Mouse (Mus musculus) liver, embryonic 12.5 days (tissue): Measurements from ENCODE around the gene Rab13. TPM values are rescaled to one million over a fixed set of nuclear protein-coding genes. Genes with fewer than 3 reads are reported as not detected.

ENCODE experiments used
- ATAC-seq: fragments of 200-750 bp; cut with Nextera tagmentation; 2 replicates; pipeline ENCODE4 v1.8.0; 2017; ENCODE audit warnings: moderate number of reproducible peaks, mild to moderate bottlenecking, moderate library complexity
- H3K27ac ChIP-seq: fragments of 300-500 bp; sonication (generic); 2 replicates; pipeline ENCODE4 v1.5.1; 2016; ENCODE audit warnings: mild to moderate bottlenecking
- H3K27me3 ChIP-seq: fragments of 300-500 bp; sonication (generic); replicated peaks from 2 replicates; pipeline ENCODE4 v1.6.1; 2016; ENCODE audit warnings: mild to moderate bottlenecking, moderate library complexity
- H3K36me3 ChIP-seq: fragments of 300-500 bp; sonication (generic); 2 replicates; pipeline ENCODE4 v1.6.1; 2016; ENCODE audit warnings: mild to moderate bottlenecking, moderate library complexity
- H3K4me1 ChIP-seq: fragments of 300-500 bp; sonication (generic); 2 replicates; pipeline ENCODE4 v1.6.1; 2016
- H3K4me2 ChIP-seq: fragments of 300-500 bp; sonication (generic); 2 replicates; pipeline ENCODE4 v1.6.1; 2016; ENCODE audit warnings: mild to moderate bottlenecking, moderate library complexity
- H3K4me3 ChIP-seq: fragments of 300-500 bp; sonication (generic); 2 replicates; pipeline ENCODE4 v1.5.1; 2016; ENCODE audit warnings: mild to moderate bottlenecking, moderate library complexity
- H3K9ac ChIP-seq: fragments of 300-500 bp; sonication (generic); 2 replicates; pipeline ENCODE4 v1.6.1; 2016; ENCODE audit warnings: mild to moderate bottlenecking, moderate library complexity
- H3K9me3 ChIP-seq: fragments of 300-500 bp; sonication (generic); replicated peaks from 2 replicates; pipeline ENCODE4 v1.6.1; 2016; ENCODE audit warnings: mild to moderate bottlenecking, moderate library complexity
- WGBS: fragments of 180-500 bp; shearing (Covaris S2); methylation state at CpG from one replicate; pipeline ENCODE4 v1.1.7; 2016; ENCODE audit not compliant: insufficient replicate concordance; 5-methylcytosine and 5-hydroxymethylcytosine counted together
- microRNA-seq: library from miRNA; unstranded; fragments of <30 nt; microRNA quantifications from one replicate; pipeline ENCODE4, GENCODE M21; 2017
- polyA plus RNA-seq: library from polyadenylated mRNA; unstranded; fragments of >200 nt; fragmentation: Nextera tagmentation; extraction: Ambion mirVana; gene quantifications from 2 replicates; pipeline ENCODE4 v1.2.1, GENCODE M21; 2016

Rab13 gene
- polyA plus RNA-seq, 1 experiment from 2014 or later = 8.6 TPM

DNA sequence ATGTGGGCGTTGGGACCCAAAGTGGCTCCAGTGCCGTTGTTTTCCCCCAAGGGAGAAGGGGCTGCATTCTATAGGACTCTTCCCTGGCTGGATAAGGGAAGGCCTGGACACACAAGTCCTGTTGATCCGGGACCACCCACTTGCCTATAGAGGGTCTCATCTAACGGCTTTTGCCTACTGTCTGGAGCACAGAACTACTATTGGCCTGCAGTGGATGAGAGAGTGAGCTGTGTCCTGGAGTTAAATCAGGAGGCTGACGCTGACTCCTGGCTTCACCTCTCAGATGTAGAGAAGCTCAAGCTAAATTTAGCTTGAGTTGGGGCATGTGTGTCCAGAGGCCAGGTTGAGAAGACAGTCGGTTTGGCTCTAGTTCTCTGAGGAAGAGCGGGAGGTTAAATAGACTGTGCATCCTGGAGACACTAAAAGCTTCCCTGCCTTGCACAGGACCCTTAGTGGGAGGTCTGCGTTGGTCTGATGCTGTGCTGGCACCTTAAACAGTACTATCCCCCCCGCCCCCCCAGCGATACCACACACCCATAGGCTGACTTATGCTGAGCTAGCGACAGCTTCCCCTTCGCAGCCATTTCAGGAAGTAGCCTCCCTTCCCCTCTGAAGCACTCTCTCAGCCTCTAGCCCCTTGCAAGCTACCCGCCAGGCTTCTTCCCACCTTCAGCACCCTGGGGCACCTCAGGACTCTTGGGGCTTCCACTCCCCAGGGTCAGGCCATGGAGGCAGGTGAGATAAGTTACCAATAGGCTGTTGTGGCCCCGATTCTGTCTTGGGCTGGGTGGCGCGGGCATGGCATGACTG is 52.6 kb downstream of the Rab13 start:
- peak overlapping the region; percentile 91 for H3K4me3 ChIP-seq
- H3K9me3 ChIP-seq = no peaks in the 10 kb centered on the region
- H3K4me2 ChIP-seq = peak overlapping the region; percentile 96
- H3K27ac ChIP-seq = peak overlapping the region; percentile 94
- H3K36me3 ChIP-seq = peaks cover 56% of the 10 kb centered on the region
- H3K9ac ChIP-seq = peak overlapping the region; percentile 86
- WGBS = 7% methylated on average over 16 of the region's 16 CpGs
- no peaks in the 10 kb centered on the region for H3K27me3 ChIP-seq
- H3K4me1 ChIP-seq = peaks cover 47% of the 10 kb centered on the region
- peak; percentile 8 for ATAC-seq

GRCm38 (mm10) chr3:90266901-90267775 is 53.6 kb downstream of the Rab13 start:
- Histone ChIP-seq H3K36me3 (peaks cover 57% of the 10 kb centered on the region), H3K4me2 (peak overlapping the region; percentile 96), H3K9ac (peak overlapping the region; percentile 86), H3K4me1 (peaks cover 47% of the 10 kb centered on the region), H3K27ac (peak overlapping the region; percentile 94; the same call in 1 of the 2 replicates), H3K4me3 (peak overlapping the region; percentile 91), H3K27me3 (no peaks in the 10 kb centered on the region), H3K9me3 (no peaks in the 10 kb centered on the region)
- 85% methylated on average over 20 of the region's 20 CpGs for WGBS
- no peak for ATAC-seq

- Histone ChIP-seq H3K36me3 (peaks cover 57% of the 10 kb centered on the region), H3K4me2 (no peak overlapping the region), H3K9ac (no peak overlapping the region), H3K9me3 (no peaks in the 10 kb centered on the region), H3K4me1 (peaks cover 47% of the 10 kb centered on the region), H3K4me3 (no peak overlapping the region), H3K27me3 (no peaks in the 10 kb centered on the region), H3K27ac (no peak overlapping the region)
- WGBS = 90% methylated on average over 11 of the region's 11 CpGs
- ATAC-seq = no peak
Observed at GRCm38 (mm10) chr3:90268190-90268589, 54.7 kb downstream of the Rab13 start.

- WGBS = 84% methylated on average over 16 of the region's 16 CpGs
- no peak overlapping the region for H3K4me3 ChIP-seq
- H3K9ac ChIP-seq = 0 out of 2 replicates have a peak overlapping the region, but pooled peaks have one; percentile 8
- peaks cover 46% of the 10 kb centered on the region for H3K4me1 ChIP-seq
- peaks cover 58% of the 10 kb centered on the region for H3K36me3 ChIP-seq
- ATAC-seq = no peak
- H3K27me3 ChIP-seq = no peaks in the 10 kb centered on the region
- no peak overlapping the region for H3K4me2 ChIP-seq
- no peak overlapping the region for H3K27ac ChIP-seq
- H3K9me3 ChIP-seq = no peaks in the 10 kb centered on the region
Observed at GRCm38 (mm10) chr3:90268971-90269370, 55.5 kb downstream of the Rab13 start.

DNA sequence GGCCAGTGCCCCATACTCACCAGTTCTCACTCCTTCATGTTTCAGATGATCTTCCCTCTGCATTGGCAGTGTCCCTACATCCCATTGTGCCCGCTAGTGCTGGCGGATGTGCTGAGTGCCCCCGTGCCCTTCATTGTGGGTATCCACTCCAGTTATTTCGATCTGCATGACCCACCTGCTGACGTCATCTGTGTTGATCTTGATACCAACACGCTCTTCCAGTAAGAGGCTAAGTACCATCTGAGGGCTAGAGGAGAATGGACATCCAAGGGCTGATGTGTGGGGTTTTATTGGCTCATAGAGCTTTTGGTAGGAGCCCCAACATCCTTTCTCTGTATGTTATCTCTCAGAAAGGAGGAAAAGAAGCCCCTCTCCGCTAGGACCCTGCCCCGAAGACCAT is 57.3 kb downstream of the Rab13 start:
- Histone ChIP-seq H3K27me3 (no peaks in the 10 kb centered on the region), H3K9me3 (no peaks in the 10 kb centered on the region), H3K4me3 (no peak overlapping the region), H3K27ac (no peak overlapping the region), H3K36me3 (peaks cover 73% of the 10 kb centered on the region), H3K9ac (no peak overlapping the region), H3K4me2 (no peak overlapping the region), H3K4me1 (peaks cover 35% of the 10 kb centered on the region)
- ATAC-seq = no peak
- WGBS = 81% methylated on average over 8 of the region's 8 CpGs

DNA sequence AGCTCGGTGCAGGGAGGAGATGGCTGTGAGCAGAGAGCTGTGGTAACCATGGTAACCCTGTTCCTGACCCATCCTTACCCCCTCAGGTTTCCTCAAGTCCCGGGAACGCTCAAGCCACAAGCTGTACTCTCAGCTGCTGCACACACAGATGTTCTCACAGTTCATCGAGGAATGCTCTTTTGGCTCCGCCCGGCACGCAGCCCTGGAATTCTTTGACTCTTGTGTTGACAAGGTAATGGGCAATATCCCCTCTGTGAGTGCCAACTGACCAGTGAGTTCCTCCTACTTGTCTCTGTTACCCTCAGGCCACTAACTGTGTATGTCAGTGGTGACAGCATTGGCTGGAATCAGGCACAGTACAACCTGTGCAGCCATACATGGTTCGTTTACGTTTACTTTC is 58.7 kb downstream of the Rab13 start:
- 84% methylated on average over 9 of the region's 9 CpGs for WGBS
- H3K36me3 ChIP-seq = peaks cover 87% of the 10 kb centered on the region
- H3K4me3 ChIP-seq = no peak overlapping the region
- H3K4me2 ChIP-seq = no peak overlapping the region
- H3K9ac ChIP-seq = no peak overlapping the region
- no peak overlapping the region for H3K27ac ChIP-seq
- peaks cover 25% of the 10 kb centered on the region for H3K4me1 ChIP-seq
- H3K9me3 ChIP-seq = no peaks in the 10 kb centered on the region
- no peaks in the 10 kb centered on the region for H3K27me3 ChIP-seq
- ATAC-seq = no peak

DNA sequence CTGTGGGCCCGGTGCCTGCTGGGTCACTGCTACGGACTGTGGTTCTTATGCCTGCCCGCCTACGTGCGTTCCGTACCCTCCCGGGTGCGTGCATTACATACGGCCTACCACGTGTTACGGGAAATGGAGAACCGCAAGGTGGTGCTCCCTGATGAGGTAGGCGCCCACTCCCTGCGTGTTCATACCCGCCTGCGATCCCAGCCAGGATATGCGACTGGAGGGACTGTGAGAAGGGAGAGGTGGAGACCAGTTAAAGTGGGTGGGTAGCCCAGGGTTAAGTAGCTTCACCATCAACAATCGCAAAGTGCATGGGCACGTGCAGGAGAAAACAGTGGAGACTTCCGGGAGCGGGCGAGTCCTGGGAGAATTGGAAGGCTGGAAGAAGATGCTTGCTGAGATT is 60.4 kb downstream of the Rab13 start:
- Histone ChIP-seq H3K36me3 (peaks cover 93% of the 10 kb centered on the region), H3K27ac (no peak overlapping the region), H3K4me1 (peaks cover 16% of the 10 kb centered on the region), H3K4me3 (no peak overlapping the region), H3K9me3 (no peaks in the 10 kb centered on the region), H3K4me2 (no peak overlapping the region), H3K9ac (no peak overlapping the region), H3K27me3 (no peaks in the 10 kb centered on the region)
- 85% methylated on average over 22 of the region's 22 CpGs for WGBS
- ATAC-seq = no peak

- Histone ChIP-seq H3K4me2 (no peak overlapping the region), H3K36me3 (peaks cover 96% of the 10 kb centered on the region)
- no peak for ATAC-seq
Observed at GRCm38 (mm10) chr3:90275286-90275685, 61.8 kb downstream of the Rab13 start.

More at GRCm38 (mm10) chr3:90275286-90275685, 61.8 kb downstream of the Rab13 start:
- no peak overlapping the region for H3K27ac ChIP-seq
- H3K4me1 ChIP-seq = 0 out of 2 replicates have a peak, but pooled peaks cover 10% of the 10 kb centered on the region
- H3K4me3 ChIP-seq = no peak overlapping the region
- no peaks in the 10 kb centered on the region for H3K9me3 ChIP-seq
- WGBS = 85% methylated on average over 11 of the region's 11 CpGs
- H3K9ac ChIP-seq = no peak overlapping the region
- H3K27me3 ChIP-seq = no peaks in the 10 kb centered on the region

Small RNA genes within 50 kb of the gene (microRNA-seq; reads per million reads assigned to microRNA genes)
- not detected for gene Mir7012

Other genes with a start within 250 kb of the Rab13 start
- 131 and 150 TPM in 2 replicates for gene Hax1, start 214.9 kb upstream of the Rab13 start, polyA plus RNA-seq
- gene 4933434E20Rik, start 162.1 kb upstream of the Rab13 start, polyA plus RNA-seq = 101 and 103 TPM in 2 replicates
- gene Ubap2l, start 161.1 kb upstream of the Rab13 start, polyA plus RNA-seq = 111 and 125 TPM in 2 replicates
- gene Tpm3, start 141.0 kb upstream of the Rab13 start, polyA plus RNA-seq = 299 and 315 TPM in 2 replicates
- 0.11 and 0.19 TPM in 2 replicates for gene Nup210l, start 109.6 kb upstream of the Rab13 start, polyA plus RNA-seq
- gene Rps27, start within 50 bp of the Rab13 start, polyA plus RNA-seq = 777 and 835 TPM in 2 replicates
- gene Jtb, start 17.9 kb downstream of the Rab13 start, polyA plus RNA-seq = 64.9 and 66.4 TPM in 2 replicates
- gene Creb3l4, start 29.8 kb downstream of the Rab13 start, polyA plus RNA-seq = 0.56 and 0.66 TPM in 2 replicates
- gene Slc39a1, start 34.5 kb downstream of the Rab13 start, polyA plus RNA-seq = 30.7 and 33.1 TPM in 2 replicates
- 8.2 and 9.4 TPM in 2 replicates for gene Crtc2, start 40.5 kb downstream of the Rab13 start, polyA plus RNA-seq
- gene Dennd4b, start 51.5 kb downstream of the Rab13 start, polyA plus RNA-seq = 3.0 and 3.4 TPM in 2 replicates
- 5.1 and 6.0 TPM in 2 replicates for gene Gatad2b, start 79.5 kb downstream of the Rab13 start, polyA plus RNA-seq
- 3.7 and 4.1 TPM in 2 replicates for gene Slc27a3, start 176.2 kb downstream of the Rab13 start, polyA plus RNA-seq
- gene Ints3, start 219.9 kb downstream of the Rab13 start, polyA plus RNA-seq = 20.8 and 21.4 TPM in 2 replicates